Mouse (Mus musculus): ENCODE measurements around the gene Bach1. TPM values are rescaled to one million over a fixed set of nuclear protein-coding genes. Genes with fewer than 3 reads are reported as not detected.

Gene Bach1
- polyA plus RNA-seq, 1 experiment from 2014 or later, result 8.9 TPM

GRCm38 (mm10) chr16:87717046-87717660 is 18.4 kb downstream of the Bach1 start:
- Histone ChIP-seq H3K4me1 (ENCODE audit: insufficient read depth) (no peaks in the 10 kb centered on the region; the same call in 1 of the 2 replicates), H3K4me2 (no peak overlapping the region), H3K9me3 (ENCODE audit: low read depth, low read length) (no peaks in the 10 kb centered on the region), H3K36me3 (ENCODE audit: insufficient read depth) (peaks cover 28% of the 10 kb centered on the region), H3K27me3 (ENCODE audit: insufficient read depth, low read length) (no peaks in the 10 kb centered on the region), H3K9ac (no peak overlapping the region), H3K4me3 (ENCODE audit: low read depth, low read length) (no peak overlapping the region), H3K27ac (ENCODE audit: low read depth) (no peak overlapping the region)
- no peak for TF ChIP-seq CTCF (IDR thresholded peaks at IDR 0.05; ENCODE audit: low read depth)
- WGBS, result 53% methylated on average over 5 of the region's 5 CpGs
- ATAC-seq (ENCODE audit: insufficient read depth) (no peak), DNase-seq (no peak)

GRCm38 (mm10) chr16:87719071-87719470 is 20.3 kb downstream of the Bach1 start:
- no peak for DNase-seq
- WGBS, result 89% methylated on average over 11 of the region's 11 CpGs

GRCm38 (mm10) chr16:87719688-87720283 is 21.0 kb downstream of the Bach1 start:
- H3K4me2 ChIP-seq, result no peak overlapping the region
- no peak overlapping the region for H3K4me3 ChIP-seq (ENCODE audit: low read depth, low read length)
- no peaks in the 10 kb centered on the region for H3K4me1 ChIP-seq (ENCODE audit: insufficient read depth)
- H3K27ac ChIP-seq (ENCODE audit: low read depth), result no peak overlapping the region
- TF ChIP-seq CTCF (IDR thresholded peaks at IDR 0.05; ENCODE audit: low read depth), result no peak
- DNase-seq, result no peak
- no peaks in the 10 kb centered on the region for H3K27me3 ChIP-seq (ENCODE audit: insufficient read depth, low read length)
- H3K36me3 ChIP-seq (ENCODE audit: insufficient read depth), result peaks cover 41% of the 10 kb centered on the region
- no peak for ATAC-seq (ENCODE audit: insufficient read depth)
- no peaks in the 10 kb centered on the region for H3K9me3 ChIP-seq (ENCODE audit: low read depth, low read length)
- WGBS, result 86% methylated on average over 23 of the region's 23 CpGs
- H3K9ac ChIP-seq, result no peak overlapping the region

More at GRCm38 (mm10) chr16:87719071-87719470, 20.3 kb downstream of the Bach1 start:
- Histone ChIP-seq H3K4me3 (ENCODE audit: low read depth, low read length) (no peak overlapping the region), H3K4me2 (no peak overlapping the region), H3K27me3 (ENCODE audit: insufficient read depth, low read length) (no peaks in the 10 kb centered on the region), H3K36me3 (ENCODE audit: insufficient read depth) (peaks cover 41% of the 10 kb centered on the region), H3K9me3 (ENCODE audit: low read depth, low read length) (no peaks in the 10 kb centered on the region), H3K4me1 (ENCODE audit: insufficient read depth) (no peaks in the 10 kb centered on the region), H3K9ac (no peak overlapping the region), H3K27ac (ENCODE audit: low read depth) (no peak overlapping the region)
- no peak for TF ChIP-seq CTCF (IDR thresholded peaks at IDR 0.05; ENCODE audit: low read depth)
- no peak for ATAC-seq (ENCODE audit: insufficient read depth)

GRCm38 (mm10) chr16:87720851-87721409 is 22.2 kb downstream of the Bach1 start:
- Histone ChIP-seq H3K4me2 (no peak overlapping the region), H3K4me1 (ENCODE audit: insufficient read depth) (no peaks in the 10 kb centered on the region), H3K9me3 (ENCODE audit: low read depth, low read length) (no peaks in the 10 kb centered on the region), H3K9ac (no peak overlapping the region), H3K27ac (ENCODE audit: low read depth) (no peak overlapping the region), H3K4me3 (ENCODE audit: low read depth, low read length) (no peak overlapping the region), H3K27me3 (ENCODE audit: insufficient read depth, low read length) (no peaks in the 10 kb centered on the region), H3K36me3 (ENCODE audit: insufficient read depth) (peaks cover 48% of the 10 kb centered on the region)
- 91% methylated on average over 24 of the region's 24 CpGs for WGBS
- ATAC-seq (ENCODE audit: insufficient read depth), result no peak
- no peak for DNase-seq
- no peak for TF ChIP-seq CTCF (IDR thresholded peaks at IDR 0.05; ENCODE audit: low read depth)

GRCm38 (mm10) chr16:87722857-87723256 is 24.1 kb downstream of the Bach1 start:
- no peak overlapping the region for H3K4me2 ChIP-seq
- no peak overlapping the region for H3K4me3 ChIP-seq (ENCODE audit: low read depth, low read length)
- no peak for ATAC-seq (ENCODE audit: insufficient read depth)
- H3K27me3 ChIP-seq (ENCODE audit: insufficient read depth, low read length), result no peaks in the 10 kb centered on the region
- DNase-seq, result no peak
- peaks cover 49% of the 10 kb centered on the region for H3K36me3 ChIP-seq (ENCODE audit: insufficient read depth)
- no peaks in the 10 kb centered on the region for H3K9me3 ChIP-seq (ENCODE audit: low read depth, low read length)
- 90% methylated on average over 5 of the region's 5 CpGs for WGBS
- no peak overlapping the region for H3K9ac ChIP-seq
- H3K27ac ChIP-seq (ENCODE audit: low read depth), result no peak overlapping the region
- no peak for TF ChIP-seq CTCF (IDR thresholded peaks at IDR 0.05; ENCODE audit: low read depth)
- no peaks in the 10 kb centered on the region for H3K4me1 ChIP-seq (ENCODE audit: insufficient read depth)

- Histone ChIP-seq H3K9ac (no peak overlapping the region), H3K4me3 (ENCODE audit: low read depth, low read length) (no peak overlapping the region), H3K27ac (ENCODE audit: low read depth) (no peak overlapping the region), H3K9me3 (ENCODE audit: low read depth, low read length) (no peaks in the 10 kb centered on the region), H3K4me2 (no peak overlapping the region), H3K27me3 (ENCODE audit: insufficient read depth, low read length) (no peaks in the 10 kb centered on the region), H3K36me3 (ENCODE audit: insufficient read depth) (peaks cover 49% of the 10 kb centered on the region), H3K4me1 (ENCODE audit: insufficient read depth) (no peaks in the 10 kb centered on the region)
- 86% methylated on average over 15 of the region's 15 CpGs for WGBS
- no peak for TF ChIP-seq CTCF (IDR thresholded peaks at IDR 0.05; ENCODE audit: low read depth)
- ATAC-seq (ENCODE audit: insufficient read depth) (no peak), DNase-seq (no peak)
Measured at GRCm38 (mm10) chr16:87723479-87723878, 24.7 kb downstream of the Bach1 start.

- H3K4me3 ChIP-seq (ENCODE audit: low read depth, low read length), result no peak overlapping the region
- no peak overlapping the region for H3K27ac ChIP-seq (ENCODE audit: low read depth)
- no peak overlapping the region for H3K4me2 ChIP-seq
- DNase-seq (no peak), ATAC-seq (ENCODE audit: insufficient read depth) (no peak)
- TF ChIP-seq CTCF (IDR thresholded peaks at IDR 0.05; ENCODE audit: low read depth), result no peak
- H3K36me3 ChIP-seq (ENCODE audit: insufficient read depth), result peaks cover 49% of the 10 kb centered on the region
- no peak overlapping the region for H3K9ac ChIP-seq
- H3K27me3 ChIP-seq (ENCODE audit: insufficient read depth, low read length), result no peaks in the 10 kb centered on the region
- WGBS, result 83% methylated on average over 4 of the region's 4 CpGs
- H3K9me3 ChIP-seq (ENCODE audit: low read depth, low read length), result no peaks in the 10 kb centered on the region
- H3K4me1 ChIP-seq (ENCODE audit: insufficient read depth), result no peaks in the 10 kb centered on the region
Measured at GRCm38 (mm10) chr16:87724826-87725225, 26.1 kb downstream of the Bach1 start.

Measured in lung, embryonic 14.5 days (tissue).